Mouse (Mus musculus) CH12.LX (cell line): ENCODE measurements around the gene Dqx1. TPM values are rescaled to one million over a fixed set of nuclear protein-coding genes. Genes with fewer than 3 reads are reported as not detected.

Experiments
- DNase-seq: peaks from one replicate; pipeline ENCODE4 v3.0.0-alpha.2; 2013; ENCODE audit errors: extremely low read depth
- H3K27ac ChIP-seq: 2 replicates; pipeline ENCODE4 v1.5.1; 2012; ENCODE audit warnings: low read depth, mild to moderate bottlenecking, control low read depth, moderate library complexity; ENCODE audit not compliant: insufficient read depth
- H3K27me3 ChIP-seq: replicated peaks from 2 replicates; pipeline ENCODE3; 2012; ENCODE audit warnings: inconsistent platforms
- H3K36me3 ChIP-seq, 2 experiments: replicated peaks in 1 of 2; 2 replicates each; pipeline versions ENCODE3 to v1.6.1; 2012; ENCODE audit warnings: inconsistent platforms in 1 of 2, low read length in 1 of 2, mild to moderate bottlenecking in 1 of 2, mixed read lengths in 1 of 2, moderate library complexity in 1 of 2; ENCODE audit not compliant: control insufficient read depth in 1 of 2, insufficient read depth in 1 of 2
- H3K4me1 ChIP-seq, 2 experiments: 2 replicates each; pipeline ENCODE4 v1.6.1; 2012; ENCODE audit warnings: inconsistent platforms in 1 of 2, moderate library complexity in 1 of 2; ENCODE audit not compliant: insufficient read depth in 2 of 2, control insufficient read depth in 1 of 2
- H3K4me2 ChIP-seq: 2 replicates; pipeline ENCODE4 v1.6.1; 2012; ENCODE audit warnings: low read depth, mild to moderate bottlenecking, control low read depth; ENCODE audit not compliant: poor library complexity, insufficient read depth, severe bottlenecking
- H3K4me3 ChIP-seq, 3 experiments: fragments of 150-350 bp in 1 of 3; sonication (generic) in 1 of 3; replicated peaks in 1 of 3; 2 replicates each; pipeline versions ENCODE3 to v1.5.1; 2011 to 2012; ENCODE audit warnings: low read depth in 2 of 3, low read length in 2 of 3, mild to moderate bottlenecking in 2 of 3, moderate library complexity in 2 of 3, control low read depth in 1 of 3, improper control_type of control experiment in 1 of 3, inconsistent platforms in 1 of 3, mixed read lengths in 1 of 3; ENCODE audit not compliant: poor library complexity in 1 of 3
- H3K79me2 ChIP-seq: replicated peaks from 2 replicates; pipeline ENCODE4 v1.6.1; 2012; ENCODE audit warnings: mild to moderate bottlenecking, moderate library complexity; ENCODE audit not compliant: control insufficient read depth, poor library complexity, insufficient read depth, severe bottlenecking; ENCODE audit errors: extremely low read depth
- H3K9ac ChIP-seq: 2 replicates; pipeline ENCODE4 v1.6.1; 2012; ENCODE audit warnings: low read depth, mild to moderate bottlenecking, control low read depth, moderate library complexity; ENCODE audit not compliant: insufficient read depth
- H3K9me3 ChIP-seq: replicated peaks from 2 replicates; pipeline ENCODE3; 2012; ENCODE audit warnings: low read length, inconsistent platforms, mixed read lengths
- BHLHE40 ChIP-seq: IDR thresholded peaks from 2 replicates; pipeline ENCODE4 v1.6.1; 2011; ENCODE audit warnings: mild to moderate bottlenecking, low read depth, low read length, improper control_type of control experiment
- CHD1 ChIP-seq: IDR thresholded peaks from 2 replicates; pipeline ENCODE4 v1.6.1; 2012; ENCODE audit warnings: low read depth, low read length, improper control_type of control experiment, inconsistent platforms
- CHD2 ChIP-seq: IDR thresholded peaks from 2 replicates; pipeline ENCODE4 v1.6.1; 2011; ENCODE audit warnings: low read length, improper control_type of control experiment
- CTCF ChIP-seq, 2 experiments: IDR thresholded peaks in 1 of 2; conservative IDR thresholded peaks in 1 of 2; 2 replicates each; pipeline ENCODE4 v1.5.1; 2011 to 2012; ENCODE audit warnings: low read depth in 2 of 2, low read length in 2 of 2, improper control_type of control experiment in 1 of 2, inconsistent platforms in 1 of 2, mild to moderate bottlenecking in 1 of 2, moderate library complexity in 1 of 2
- E2F4 ChIP-seq: IDR thresholded peaks from 2 replicates; pipeline ENCODE4 v1.6.1; 2011; ENCODE audit warnings: low read depth, low read length, improper control_type of control experiment; ENCODE audit not compliant: insufficient replicate concordance
- ELF1 ChIP-seq: IDR thresholded peaks from 2 replicates; pipeline ENCODE4 v1.6.1; 2014; ENCODE audit warnings: low read depth, mild to moderate bottlenecking, inconsistent platforms, low read length, improper control_type of control experiment
- EP300 ChIP-seq: IDR thresholded peaks from 2 replicates; pipeline ENCODE4 v1.6.1; 2011; ENCODE audit warnings: low read length, improper control_type of control experiment
- ETS1 ChIP-seq: conservative IDR thresholded peaks from 2 replicates; pipeline ENCODE4 v1.6.1; 2012; ENCODE audit warnings: low read depth, mild to moderate bottlenecking, inconsistent platforms, low read length, improper control_type of control experiment, moderate library complexity
- GABPA ChIP-seq: IDR thresholded peaks from 2 replicates; pipeline ENCODE4 v1.6.1; 2012; ENCODE audit warnings: low read depth, low read length, improper control_type of control experiment, inconsistent platforms; ENCODE audit not compliant: insufficient replicate concordance
- HCFC1 ChIP-seq: IDR thresholded peaks from 2 replicates; pipeline ENCODE4 v1.6.1; 2012; ENCODE audit warnings: low read depth, mild to moderate bottlenecking, inconsistent platforms, low read length, improper control_type of control experiment
- IRF4 ChIP-seq: IDR thresholded peaks from 2 replicates; pipeline ENCODE4 v1.6.1; 2014; ENCODE audit warnings: low read depth, mild to moderate bottlenecking, inconsistent platforms, low read length, improper control_type of control experiment
- JUN ChIP-seq: IDR thresholded peaks from 2 replicates; pipeline ENCODE4 v1.6.1; 2011; ENCODE audit warnings: low read depth, mild to moderate bottlenecking, low read length, improper control_type of control experiment, moderate library complexity; ENCODE audit not compliant: insufficient read depth
- JUND ChIP-seq: conservative IDR thresholded peaks from 2 replicates; pipeline ENCODE4 v1.6.1; 2011; ENCODE audit warnings: low read depth, low read length, improper control_type of control experiment
- KAT2A ChIP-seq: IDR thresholded peaks from 2 replicates; pipeline ENCODE4 v1.6.1; 2012; ENCODE audit warnings: low read length, improper control_type of control experiment, inconsistent platforms; ENCODE audit not compliant: insufficient replicate concordance
- MAFK ChIP-seq: IDR thresholded peaks from 2 replicates; pipeline ENCODE4 v1.6.1; 2011; ENCODE audit warnings: low read length, improper control_type of control experiment; ENCODE audit not compliant: insufficient replicate concordance
- MAX ChIP-seq: IDR thresholded peaks from 2 replicates; pipeline ENCODE4 v1.6.1; 2011; ENCODE audit warnings: low read length, improper control_type of control experiment
- MAZ ChIP-seq: IDR thresholded peaks from 2 replicates; pipeline ENCODE4 v1.6.1; 2012; ENCODE audit warnings: low read depth, mild to moderate bottlenecking, inconsistent platforms, low read length, improper control_type of control experiment, moderate library complexity
- MEF2A ChIP-seq: IDR thresholded peaks from 2 replicates; pipeline ENCODE4 v1.6.1; 2014; ENCODE audit warnings: low read depth, mild to moderate bottlenecking, inconsistent platforms, low read length, improper control_type of control experiment, borderline replicate concordance
- MXI1 ChIP-seq: IDR thresholded peaks from 2 replicates; pipeline ENCODE4 v1.6.1; 2011; ENCODE audit warnings: mild to moderate bottlenecking, low read depth, low read length, improper control_type of control experiment
- MYC ChIP-seq: IDR thresholded peaks from 2 replicates; pipeline ENCODE4 v1.6.1; 2011; ENCODE audit warnings: low read depth, mild to moderate bottlenecking, improper control_type of control experiment, low read length
- NELFE ChIP-seq: IDR thresholded peaks from 2 replicates; pipeline ENCODE4 v1.6.1; 2011; ENCODE audit warnings: low read depth, low read length, improper control_type of control experiment
- NRF1 ChIP-seq: IDR thresholded peaks from 2 replicates; pipeline ENCODE4 v1.6.1; 2014; ENCODE audit warnings: low read depth, mild to moderate bottlenecking, inconsistent platforms, low read length, improper control_type of control experiment, moderate library complexity
- PAX5 ChIP-seq: IDR thresholded peaks from 2 replicates; pipeline ENCODE4 v1.6.1; 2012; ENCODE audit warnings: low read length, inconsistent platforms, mixed read lengths
- POLR2A ChIP-seq: IDR thresholded peaks from 2 replicates; pipeline ENCODE4 v1.6.1; 2011; ENCODE audit warnings: low read depth, mild to moderate bottlenecking, improper control_type of control experiment, low read length
- POLR2AphosphoS2 ChIP-seq: IDR thresholded peaks from 2 replicates; pipeline ENCODE4 v1.6.1; 2011; ENCODE audit warnings: low read depth, low read length, improper control_type of control experiment
- RAD21 ChIP-seq: IDR thresholded peaks from 2 replicates; pipeline ENCODE4 v1.6.1; 2011; ENCODE audit warnings: low read depth, mild to moderate bottlenecking, low read length, improper control_type of control experiment, moderate library complexity
- RCOR1 ChIP-seq: conservative IDR thresholded peaks from 2 replicates; pipeline ENCODE4 v1.6.1; 2012; ENCODE audit warnings: low read depth, mild to moderate bottlenecking, inconsistent platforms, low read length, improper control_type of control experiment
- SIN3A ChIP-seq: IDR thresholded peaks from 2 replicates; pipeline ENCODE4 v1.6.1; 2012; ENCODE audit warnings: low read length, improper control_type of control experiment, inconsistent platforms
- SMC3 ChIP-seq: IDR thresholded peaks from 2 replicates; pipeline ENCODE4 v1.6.1; 2011; ENCODE audit warnings: low read depth, low read length, improper control_type of control experiment
- TBP ChIP-seq: conservative IDR thresholded peaks from 2 replicates; pipeline ENCODE4 v1.6.1; 2011; ENCODE audit warnings: low read depth, low read length, improper control_type of control experiment
- TCF12 ChIP-seq: IDR thresholded peaks from 2 replicates; pipeline ENCODE4 v1.6.1; 2014; ENCODE audit warnings: low read depth, mild to moderate bottlenecking, inconsistent platforms, low read length, improper control_type of control experiment
- UBTF ChIP-seq: IDR thresholded peaks from 2 replicates; pipeline ENCODE4 v1.6.1; 2012; ENCODE audit warnings: low read depth, mild to moderate bottlenecking, inconsistent platforms, low read length, improper control_type of control experiment, moderate library complexity
- USF1 ChIP-seq: IDR thresholded peaks from 2 replicates; pipeline ENCODE4 v1.6.1; 2014; ENCODE audit warnings: low read depth, mild to moderate bottlenecking, inconsistent platforms, low read length, improper control_type of control experiment
- USF2 ChIP-seq: conservative IDR thresholded peaks from 2 replicates; pipeline ENCODE4 v1.6.1; 2011; ENCODE audit warnings: low read depth, low read length, improper control_type of control experiment
- ZC3H11A ChIP-seq: IDR thresholded peaks from 2 replicates; pipeline ENCODE4 v1.6.1; 2012; ENCODE audit warnings: low read depth, mild to moderate bottlenecking, inconsistent platforms, low read length, improper control_type of control experiment
- ZKSCAN1 ChIP-seq: IDR thresholded peaks from 2 replicates; pipeline ENCODE4 v1.6.1; 2012; ENCODE audit warnings: low read depth, inconsistent platforms, low read length, improper control_type of control experiment, borderline replicate concordance
- ZMIZ1 ChIP-seq: IDR thresholded peaks from 2 replicates; pipeline ENCODE4 v1.6.1; 2012; ENCODE audit warnings: low read depth, mild to moderate bottlenecking, inconsistent platforms, low read length, improper control_type of control experiment
- ZNF384 ChIP-seq: IDR thresholded peaks from 2 replicates; pipeline ENCODE4 v1.6.1; 2012; ENCODE audit warnings: low read depth, low read length, improper control_type of control experiment, inconsistent platforms
- dilution Hi-C: fragments of 300-500 bp; cut with MboI; formaldehyde crosslinking; loops from 2 replicates; pipeline ENCODE4 v1.14.3; 2020; ENCODE audit warnings: low sequenced_read_pairs; ENCODE audit not compliant: extremely low pct_unique_long_range_greater_than_20kb, extremely low pct_ligation_motif_present
- in situ Hi-C: fragments of 300-500 bp; cut with MboI; formaldehyde crosslinking; loops from 3 replicates; pipeline ENCODE4 v1.14.3; 2019; ENCODE audit warnings: low sequenced_read_pairs, low pct_ligation_motif_present, low pct_unique_long_range_greater_than_20kb, mixed read lengths
- polyA plus RNA-seq: library from polyadenylated mRNA; unstranded; fragments of >175 nt; gene quantifications from 2 replicates; pipeline ENCODE4 v1.2.1, GENCODE M21; 2012; ENCODE audit warnings: low read depth; ENCODE audit not compliant: insufficient read length
- total RNA-seq, 2 experiments: library from RNA; depleted of rRNA; stranded (reverse); fragments of 300-350 nt in 1 of 2; fragments of >200 nt in 1 of 2; gene quantifications; 2 replicates each; pipeline ENCODE4 v1.2.3; 2012 to 2014

Dqx1 gene
- total and polyA plus RNA-seq, 3 experiments = 1.3 to 2.9 (median 2.2) TPM

DNA sequence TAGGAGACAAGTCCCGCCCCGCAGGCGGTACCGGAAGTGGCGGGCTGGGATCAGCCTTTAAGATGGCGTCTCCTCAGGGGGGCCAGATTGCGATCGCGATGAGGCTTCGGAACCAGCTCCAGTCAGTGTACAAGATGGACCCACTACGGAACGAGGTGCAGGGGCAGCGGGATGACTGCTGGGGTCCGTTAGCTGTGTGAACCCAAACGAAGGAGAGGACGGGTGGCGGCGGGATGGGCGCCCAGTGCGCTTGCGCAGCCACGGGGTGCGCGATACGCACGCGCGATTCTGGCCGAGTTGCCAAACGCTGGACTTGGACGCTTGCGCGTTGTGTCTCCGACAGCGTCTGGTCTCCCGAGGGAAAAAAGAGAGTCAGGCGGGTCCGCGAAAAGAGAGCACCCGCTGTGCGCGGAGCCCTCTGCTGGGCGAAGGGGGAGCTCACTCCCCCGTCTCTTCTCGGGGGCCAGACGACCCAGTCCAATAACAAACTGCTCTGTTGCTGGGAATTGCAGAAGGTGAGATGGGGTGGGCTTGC, 20.7 kb downstream of the Dqx1 start:
- Histone ChIP-seq H3K9me3 (no peaks in the 10 kb centered on the region), H3K4me1 (peaks cover 3 to 19% of the 10 kb centered on the region in 2 experiments; a peak in 3 of 4 replicates), H3K27me3 (peaks cover 3% of the 10 kb centered on the region), H3K36me3 (peaks cover 11 to 34% of the 10 kb centered on the region in 2 experiments), H3K4me2 (peak overlapping the region; percentile 68), H3K79me2 (no peaks in the 10 kb centered on the region), H3K9ac (peak overlapping the region; percentile 59), H3K27ac (peak overlapping the region; percentile 87), H3K4me3 (peak overlapping the region; percentile 84 to 89 (median 84))
- TF ChIP-seq USF2 (no peak), POLR2A (peak; percentile 66), TCF12 (peak; percentile 26), MXI1 (no peak; the same call in 1 of the 2 replicates), GABPA (no peak), USF1 (no peak), E2F4 (no peak; the same call in 1 of the 2 replicates), NELFE (peak; percentile 76), ZMIZ1 (no peak), HCFC1 (peak; percentile 66; the same call in 1 of the 2 replicates), ZKSCAN1 (no peak), JUN (no peak), ZNF384 (no peak), ETS1 (no peak), KAT2A (0 out of 2 replicates have a peak, but pooled peaks have one; percentile 42), MAZ (no peak; the same call in 1 of the 2 replicates), CTCF (conservative IDR thresholded peaks at IDR 0.05 in 1 of 2, IDR thresholded peaks at IDR 0.05 in 1 of 2; ENCODE audit: low read depth in 2 of 2, low read length in 2 of 2) (peak in 1 of 2 experiments; percentile 82; a peak in 2 of 4 replicates), MYC (0 out of 2 replicates have a peak, but pooled peaks have one; percentile 22), ZC3H11A (no peak), TBP (no peak), RAD21 (peak; percentile 55), IRF4 (peak; percentile 17; the same call in 1 of the 2 replicates), UBTF (no peak), CHD1 (no peak), MAX (0 out of 2 replicates have a peak, but pooled peaks have one; percentile 17), EP300 (no peak), BHLHE40 (no peak), RCOR1 (no peak), CHD2 (peak; percentile 22; the same call in 1 of the 2 replicates), NRF1 (peak; percentile 94), MEF2A (no peak), JUND (no peak), SIN3A (peak; percentile 13), MAFK (no peak), POLR2AphosphoS2 (no peak), ELF1 (peak; percentile 94), PAX5 (no peak), SMC3 (peak; percentile 84)
- DNase-seq = peak; percentile 97
- in situ Hi-C loops (no loop called here), dilution Hi-C loops (no loop called here)
